Mouse (Mus musculus) hindbrain, postnatal 0 days (tissue): Measurements from ENCODE around the gene Mc1r. TPM values are rescaled to one million over a fixed set of nuclear protein-coding genes. Genes with fewer than 3 reads are reported as not detected.

Experiments used
- ATAC-seq: fragments of 200-750 bp; cut with Nextera tagmentation; 2 replicates; pipeline ENCODE4 v1.8.0; 2017; ENCODE audit warnings: mild to moderate bottlenecking, moderate TSS enrichment, moderate library complexity
- DNase-seq: peaks from one replicate; pipeline ENCODE4 v3.0.0-alpha.2; 2015; ENCODE audit warnings: low spot score
- H3K27ac ChIP-seq: fragments of 300-500 bp; sonication (generic); 2 replicates; pipeline ENCODE4 v1.5.1; 2014; ENCODE audit warnings: mild to moderate bottlenecking
- H3K27me3 ChIP-seq: fragments of 300-500 bp; sonication (generic); 2 replicates; pipeline ENCODE4 v1.6.1; 2014; ENCODE audit warnings: low read length, mixed read lengths; ENCODE audit not compliant: insufficient read depth
- H3K36me3 ChIP-seq: fragments of 300-500 bp; sonication (generic); 2 replicates; pipeline ENCODE4 v1.6.1; 2014; ENCODE audit warnings: low read length, mixed read lengths; ENCODE audit not compliant: insufficient read depth
- H3K4me1 ChIP-seq: fragments of 300-500 bp; sonication (generic); 2 replicates; pipeline ENCODE4 v1.6.1; 2014; ENCODE audit warnings: antibody characterized with exemption, low read length, mixed read lengths; ENCODE audit not compliant: insufficient read depth
- H3K4me2 ChIP-seq: fragments of 300-500 bp; sonication (generic); 2 replicates; pipeline ENCODE4 v1.6.1; 2014; ENCODE audit warnings: low read depth, mild to moderate bottlenecking, low read length, moderate library complexity, mixed read lengths
- H3K4me3 ChIP-seq: fragments of 300-500 bp; sonication (generic); 2 replicates; pipeline ENCODE4 v1.5.1; 2014; ENCODE audit warnings: low read length
- H3K9ac ChIP-seq: fragments of 300-500 bp; sonication (generic); replicated peaks from 2 replicates; pipeline ENCODE4 v1.6.1; 2014; ENCODE audit warnings: mild to moderate bottlenecking, low read length, moderate library complexity, mixed read lengths
- H3K9me3 ChIP-seq: fragments of 300-500 bp; sonication (generic); 2 replicates; pipeline ENCODE4 v1.6.1; 2016; ENCODE audit warnings: low read length, mixed read lengths
- CTCF ChIP-seq: IDR thresholded peaks from 2 replicates; pipeline ENCODE4 v1.5.1; 2016; ENCODE audit warnings: antibody characterized with exemption, control low read depth, low read depth
- WGBS: fragments of 180-500 bp; shearing (Covaris S2); extraction: QIAGEN DNeasy Blood & Tissue Kit; methylation state at CpG from one replicate; pipeline ENCODE4 v1.1.7; 2014; 5-methylcytosine and 5-hydroxymethylcytosine counted together
- polyA plus RNA-seq: library from polyadenylated mRNA; unstranded; fragments of >200 nt; fragmentation: Nextera tagmentation; extraction: Ambion mirVana; gene quantifications from 2 replicates; pipeline ENCODE4 v1.2.1, GENCODE M21; 2015
- total RNA-seq: library from RNA; depleted of rRNA; stranded (reverse); fragments of >200 nt; gene quantifications from 2 replicates; pipeline ENCODE4 v1.2.3, GENCODE M21; 2014

Mc1r gene
- total and polyA plus RNA-seq, 2 experiments from 2014 or later = 0.08 TPM; not detected in 1

DNA sequence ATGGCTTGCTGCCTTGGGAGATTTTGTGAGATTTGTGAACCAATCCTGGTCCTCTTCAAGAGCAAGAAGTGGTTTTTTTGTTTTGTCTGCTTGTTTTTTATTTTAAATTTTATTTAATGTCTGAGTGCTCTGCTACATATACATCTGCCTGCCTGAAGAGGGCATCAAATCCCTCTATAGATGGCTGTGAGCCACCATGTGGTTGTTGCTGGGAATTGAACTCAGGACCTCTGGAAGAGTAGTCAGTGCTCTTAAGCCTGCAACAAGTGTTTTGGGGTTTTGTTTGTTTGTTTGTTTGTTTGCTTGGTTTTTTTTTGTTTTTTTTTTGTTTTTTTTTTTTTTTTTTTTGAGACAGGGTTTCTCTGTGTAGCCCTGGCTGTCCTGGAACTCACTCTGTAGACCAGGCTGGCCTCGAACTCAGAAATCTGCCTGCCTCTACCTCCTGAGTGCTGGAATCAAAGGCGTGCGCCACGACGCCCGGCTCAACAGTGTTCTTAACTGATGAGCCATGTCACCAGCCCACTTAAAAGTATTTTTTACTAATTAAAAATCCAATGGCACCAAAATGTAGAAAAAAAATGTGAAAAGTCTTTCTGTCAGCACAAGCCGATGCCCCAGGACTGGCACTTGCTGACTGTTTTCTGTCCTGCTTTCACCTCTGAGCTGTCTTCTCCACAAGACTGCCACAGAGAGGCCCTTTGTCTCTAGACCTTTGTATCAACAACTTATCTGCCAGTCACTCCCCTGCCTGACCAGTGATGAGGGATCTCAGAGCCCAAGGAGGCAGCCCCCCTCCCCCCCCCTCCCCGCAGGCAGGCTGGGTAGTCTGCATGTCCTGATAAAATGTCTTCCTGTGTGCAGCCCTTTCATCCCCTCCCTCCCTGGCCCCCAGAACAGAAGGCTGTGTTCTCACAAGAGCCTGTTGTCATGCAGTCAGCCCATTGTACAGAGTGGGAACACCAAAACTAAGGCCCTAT is 9.3 kb downstream of the Mc1r start:
- H3K36me3 ChIP-seq = peaks cover 31% of the 10 kb centered on the region
- no peaks in the 10 kb centered on the region for H3K9me3 ChIP-seq
- H3K4me2 ChIP-seq = peak overlapping the region; percentile 85; the same call in 1 of the 2 replicates
- DNase-seq (peak; percentile 66), ATAC-seq (no peak)
- H3K4me3 ChIP-seq = peak overlapping the region; percentile 6; the same call in 1 of the 2 replicates
- peak; percentile 67 for TF ChIP-seq CTCF
- no peak overlapping the region for H3K9ac ChIP-seq
- 65% methylated on average over 8 of the region's 8 CpGs for WGBS
- no peaks in the 10 kb centered on the region for H3K27me3 ChIP-seq
- H3K4me1 ChIP-seq = peaks cover 8% of the 10 kb centered on the region; the same call in 1 of the 2 replicates
- no peak overlapping the region for H3K27ac ChIP-seq

DNA sequence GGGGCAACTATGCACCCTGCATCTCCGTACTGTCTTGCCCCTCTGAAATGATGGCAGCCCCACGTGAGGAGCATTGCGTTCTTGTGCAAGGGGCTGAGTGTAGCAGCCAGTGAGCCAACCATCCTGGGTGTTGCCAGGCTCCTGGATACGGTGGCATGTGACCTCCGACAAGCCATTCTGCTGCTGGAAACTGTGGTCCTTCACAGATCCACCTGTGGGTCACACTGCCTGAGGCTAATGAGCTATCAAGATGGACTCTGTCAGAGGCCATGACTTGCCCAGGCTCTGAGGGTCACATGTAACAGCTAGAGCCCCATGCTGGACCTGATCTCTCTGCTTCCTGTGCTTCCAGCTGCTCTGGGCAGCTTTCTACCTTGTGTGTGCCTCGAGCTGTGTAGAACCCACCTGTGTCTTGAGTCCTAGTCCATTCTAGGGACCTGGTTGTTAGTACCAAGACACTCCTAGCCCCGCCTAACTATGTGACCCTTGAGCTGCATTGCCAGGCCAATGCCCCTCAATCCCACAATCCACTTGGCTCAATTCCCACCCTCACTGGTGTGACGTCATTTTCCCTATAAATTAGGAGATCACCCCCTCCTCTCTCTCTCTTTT is 10.1 kb downstream of the Mc1r start:
- WGBS = 66% methylated on average over 8 of the region's 8 CpGs
- H3K27ac ChIP-seq = no peak overlapping the region
- peak overlapping the region; percentile 33; the same call in 1 of the 2 replicates for H3K4me2 ChIP-seq
- no peak overlapping the region for H3K9ac ChIP-seq
- no peaks in the 10 kb centered on the region for H3K9me3 ChIP-seq
- H3K27me3 ChIP-seq = no peaks in the 10 kb centered on the region
- no peak overlapping the region for H3K4me3 ChIP-seq
- peaks cover 33% of the 10 kb centered on the region for H3K36me3 ChIP-seq
- no peak for DNase-seq
- no peak for ATAC-seq
- peaks cover 8% of the 10 kb centered on the region; the same call in 1 of the 2 replicates for H3K4me1 ChIP-seq
- no peak for TF ChIP-seq CTCF

DNA sequence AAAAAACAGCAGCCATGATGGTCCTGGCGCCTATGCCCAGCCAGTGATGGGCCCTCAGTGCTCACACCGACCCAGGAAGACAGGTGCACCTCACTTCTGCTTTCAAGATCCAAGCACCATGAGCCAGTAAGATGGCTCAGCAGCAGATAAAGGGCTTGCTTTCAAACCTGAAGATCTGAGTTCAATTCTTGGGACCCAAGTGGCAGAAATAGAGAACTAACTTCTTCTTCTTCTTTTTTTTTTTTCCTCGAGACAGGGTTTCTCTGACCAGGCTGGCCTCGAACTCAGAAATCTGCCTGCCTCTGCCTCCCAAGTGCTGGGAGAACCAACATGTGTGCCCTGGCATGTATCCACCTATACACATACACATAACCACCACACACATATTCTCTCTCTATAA is 12.8 kb downstream of the Mc1r start:
- no peak overlapping the region for H3K27ac ChIP-seq
- H3K9ac ChIP-seq = no peak overlapping the region
- H3K27me3 ChIP-seq = no peaks in the 10 kb centered on the region
- no peak overlapping the region for H3K4me2 ChIP-seq
- no peak for DNase-seq
- no peak overlapping the region for H3K4me3 ChIP-seq
- WGBS = 91% methylated on average over 4 of the region's 4 CpGs
- no peak for TF ChIP-seq CTCF
- H3K9me3 ChIP-seq = no peaks in the 10 kb centered on the region
- peaks cover 8% of the 10 kb centered on the region; the same call in 1 of the 2 replicates for H3K4me1 ChIP-seq
- ATAC-seq = no peak
- H3K36me3 ChIP-seq = peaks cover 33% of the 10 kb centered on the region

DNA sequence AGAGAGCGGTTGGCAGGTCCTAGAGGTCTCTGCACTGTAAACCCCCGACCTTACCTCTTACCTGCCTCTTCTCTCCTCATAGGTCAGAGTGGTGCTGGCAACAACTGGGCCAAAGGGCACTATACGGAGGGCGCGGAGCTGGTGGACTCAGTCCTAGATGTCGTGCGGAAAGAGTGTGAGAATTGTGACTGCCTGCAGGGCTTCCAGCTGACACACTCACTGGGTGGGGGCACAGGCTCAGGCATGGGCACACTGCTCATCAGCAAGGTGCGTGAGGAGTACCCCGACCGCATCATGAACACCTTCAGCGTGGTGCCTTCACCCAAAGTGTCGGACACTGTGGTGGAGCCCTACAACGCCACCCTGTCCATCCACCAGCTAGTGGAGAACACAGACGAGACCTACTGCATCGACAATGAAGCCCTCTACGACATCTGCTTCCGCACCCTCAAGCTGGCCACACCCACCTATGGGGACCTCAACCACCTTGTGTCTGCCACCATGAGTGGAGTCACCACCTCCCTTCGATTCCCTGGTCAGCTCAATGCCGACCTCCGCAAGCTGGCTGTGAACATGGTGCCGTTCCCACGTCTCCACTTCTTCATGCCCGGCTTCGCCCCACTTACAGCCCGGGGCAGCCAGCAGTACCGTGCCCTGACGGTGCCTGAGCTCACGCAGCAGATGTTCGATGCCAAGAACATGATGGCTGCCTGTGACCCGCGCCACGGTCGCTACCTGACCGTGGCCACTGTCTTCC is 13.8 kb downstream of the Mc1r start:
- TF ChIP-seq CTCF = no peak
- Histone ChIP-seq H3K27ac (no peak overlapping the region), H3K4me3 (no peak overlapping the region), H3K9ac (no peak overlapping the region), H3K36me3 (peaks cover 33% of the 10 kb centered on the region), H3K9me3 (no peaks in the 10 kb centered on the region), H3K4me2 (no peak overlapping the region), H3K4me1 (peaks cover 8% of the 10 kb centered on the region; the same call in 1 of the 2 replicates), H3K27me3 (no peaks in the 10 kb centered on the region)
- DNase-seq (no peak), ATAC-seq (0 out of 2 replicates have a peak, but pooled peaks have one; percentile 8)
- whole genome bisulfite sequencing = 91% methylated on average over 34 of the region's 34 CpGs

DNA sequence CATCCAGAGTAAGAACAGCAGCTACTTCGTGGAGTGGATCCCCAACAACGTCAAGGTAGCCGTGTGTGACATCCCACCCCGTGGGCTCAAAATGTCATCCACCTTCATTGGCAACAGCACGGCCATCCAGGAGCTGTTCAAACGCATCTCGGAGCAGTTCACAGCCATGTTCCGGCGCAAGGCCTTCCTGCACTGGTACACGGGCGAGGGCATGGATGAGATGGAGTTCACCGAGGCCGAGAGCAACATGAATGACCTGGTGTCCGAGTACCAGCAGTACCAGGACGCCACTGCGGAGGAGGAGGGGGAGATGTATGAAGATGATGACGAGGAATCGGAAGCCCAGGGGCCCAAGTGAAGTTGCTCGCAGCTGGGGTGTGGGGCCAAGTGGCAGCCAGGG is 14.4 kb downstream of the Mc1r start:
- Histone ChIP-seq H3K27ac (no peak overlapping the region), H3K9ac (no peak overlapping the region), H3K4me1 (peaks cover 8% of the 10 kb centered on the region; the same call in 1 of the 2 replicates), H3K4me3 (no peak overlapping the region), H3K9me3 (no peaks in the 10 kb centered on the region; the same call in 1 of the 2 replicates), H3K4me2 (no peak overlapping the region), H3K36me3 (peaks cover 33% of the 10 kb centered on the region), H3K27me3 (no peaks in the 10 kb centered on the region)
- DNase-seq (no peak), ATAC-seq (no peak)
- 86% methylated on average over 19 of the region's 19 CpGs for WGBS
- no peak for TF ChIP-seq CTCF
